Mouse (Mus musculus) splenic B cell, adult 2 months (primary cell): ENCODE measurements around the gene Mgat2.
A peak's percentile ranks its signal among the peaks of the same experiment; 100 is the strongest.

Experiments
- DNase-seq: peaks from one replicate; pipeline ENCODE4 v3.0.0-alpha.2; 2011; ENCODE audit warnings: low read depth, low spot score
- H3K27me3 ChIP-seq: 2 replicates; pipeline ENCODE4 v1.6.1; 2012; ENCODE audit warnings: mild to moderate bottlenecking, low read length, moderate library complexity, mixed read lengths; ENCODE audit not compliant: control insufficient read depth, poor library complexity, insufficient read depth, severe bottlenecking
- H3K36me3 ChIP-seq: 2 replicates; pipeline ENCODE4 v1.6.1; 2012; ENCODE audit warnings: mild to moderate bottlenecking, low read length, moderate library complexity, mixed read lengths; ENCODE audit not compliant: control insufficient read depth, poor library complexity, insufficient read depth, severe bottlenecking

The Mgat2 gene

DNA sequence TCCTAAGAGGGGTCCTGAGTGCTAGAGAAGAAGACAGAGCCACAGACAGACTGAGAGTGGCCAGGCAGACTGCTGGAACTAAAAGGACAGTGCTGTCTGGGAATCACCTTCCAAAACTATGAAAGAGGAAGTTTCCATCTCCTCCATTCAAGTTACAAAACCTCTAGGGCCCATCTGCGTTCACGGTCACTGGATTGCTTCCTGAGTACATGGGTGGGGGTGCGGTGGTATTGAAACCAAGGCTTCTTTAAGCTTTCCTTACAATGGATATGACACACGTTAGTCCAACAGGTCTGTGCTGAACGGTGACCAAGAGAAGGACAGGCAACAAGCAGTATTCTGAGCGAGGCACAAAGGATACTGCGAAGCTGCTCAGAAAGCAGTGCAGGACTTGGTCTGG lies 30.4 kb downstream of the Mgat2 start:
- no peaks in the 10 kb centered on the region for H3K36me3 ChIP-seq
- no peak for DNase-seq
- H3K27me3 ChIP-seq: no peaks in the 10 kb centered on the region

- DNase-seq: no peak
- Histone ChIP-seq H3K36me3 (no peaks in the 10 kb centered on the region), H3K27me3 (no peaks in the 10 kb centered on the region)
Measured at GRCm38 (mm10) chr12:69215000-69215785, 31.2 kb downstream of the Mgat2 start.

- Histone ChIP-seq H3K27me3 (no peaks in the 10 kb centered on the region), H3K36me3 (no peaks in the 10 kb centered on the region)
- no peak for DNase-seq
Measured at GRCm38 (mm10) chr12:69216587-69216986, 32.6 kb downstream of the Mgat2 start.

- no peak for DNase-seq
- Histone ChIP-seq H3K27me3 (no peaks in the 10 kb centered on the region), H3K36me3 (no peaks in the 10 kb centered on the region)
Measured at GRCm38 (mm10) chr12:69220613-69221277, 36.8 kb downstream of the Mgat2 start.

- no peaks in the 10 kb centered on the region for H3K36me3 ChIP-seq
- H3K27me3 ChIP-seq: no peaks in the 10 kb centered on the region
- peak; percentile 80 for DNase-seq
Measured at GRCm38 (mm10) chr12:69227776-69228466, 44.0 kb downstream of the Mgat2 start, which contains the start of gene Pole2. Gene Pole2 (minus strand): TSS chr12:69228195.

GRCm38 (mm10) chr12:69229251-69229650 lies 45.3 kb downstream of the Mgat2 start:
- DNase-seq: peak; percentile 68
- no peaks in the 10 kb centered on the region for H3K36me3 ChIP-seq
- no peaks in the 10 kb centered on the region for H3K27me3 ChIP-seq

GRCm38 (mm10) chr12:69235782-69236181 lies 51.8 kb downstream of the Mgat2 start:
- Histone ChIP-seq H3K36me3 (no peaks in the 10 kb centered on the region), H3K27me3 (no peaks in the 10 kb centered on the region)
- no peak for DNase-seq
